Mouse (Mus musculus): ENCODE data around the gene Gm42742. TPM values are rescaled to one million over a fixed set of nuclear protein-coding genes. Genes with fewer than 3 reads are reported as not detected.

Gene Gm42742
- polyA plus RNA-seq, 1 experiment = 21.2 TPM

DNA sequence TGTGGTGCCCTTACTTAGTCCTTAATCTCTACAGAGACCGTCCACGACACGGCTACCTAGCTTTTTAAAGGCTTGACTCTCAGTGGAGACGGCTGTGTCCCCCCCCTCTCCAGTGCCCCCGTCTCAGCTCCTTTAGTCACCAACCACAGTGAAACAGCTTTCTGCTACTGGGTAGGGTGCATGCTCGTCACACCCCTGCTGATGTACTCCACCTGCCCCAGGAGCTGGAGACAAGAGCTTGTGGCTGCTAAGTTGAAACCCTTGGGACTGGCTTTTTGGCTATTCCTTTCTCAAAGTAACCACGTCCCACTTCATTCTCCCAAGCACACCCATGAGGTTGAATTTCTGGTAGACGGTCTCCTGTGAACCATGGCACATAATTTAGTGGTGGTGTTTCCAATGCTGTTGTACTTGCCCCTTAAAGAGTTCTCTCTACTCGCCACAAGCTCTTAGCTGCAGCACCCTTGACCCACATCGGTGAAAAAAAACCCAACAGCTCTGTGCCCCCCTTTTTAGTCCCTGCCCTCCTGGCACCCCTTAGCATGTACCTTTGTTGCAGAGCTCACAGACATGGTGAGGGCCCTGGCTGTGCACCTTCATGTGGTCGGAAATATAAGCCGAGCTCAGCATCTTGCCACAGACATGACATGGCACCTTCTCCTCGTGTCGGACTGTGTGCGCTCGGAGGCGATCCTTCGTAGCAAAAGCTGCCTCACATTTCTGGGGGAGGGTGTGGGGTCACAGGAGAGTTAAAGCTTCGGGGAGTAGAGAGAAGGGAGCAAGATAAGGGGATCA is 3.2 kb upstream of the Gm42742 start:
- peak overlapping the region; percentile 26; the same call in 1 of the 2 replicates for H3K4me3 ChIP-seq (ENCODE audit: insufficient read depth, low read depth, low read length)
- WGBS = 31% methylated on average over 19 of the region's 19 CpGs
- H3K36me3 ChIP-seq (ENCODE audit: control insufficient read depth, insufficient read depth, low read length) = no peaks in the 10 kb centered on the region
- H3K4me1 ChIP-seq (ENCODE audit: control insufficient read depth, insufficient read depth, low read length) = peaks cover 15% of the 10 kb centered on the region
- H3K27ac ChIP-seq (ENCODE audit: insufficient read depth, low read depth, low read length) = no peak overlapping the region
- TF ChIP-seq POLR2A (IDR thresholded peaks at IDR 0.05; ENCODE audit: low read depth, low read length) = no peak
- TF ChIP-seq CTCF (conservative IDR thresholded peaks at IDR 0.05; ENCODE audit: insufficient read depth, insufficient read length, low read depth, low read length) = no peak
- H3K27me3 ChIP-seq (replicated peaks; ENCODE audit: control insufficient read depth, insufficient read depth, low read length) = no peaks in the 10 kb centered on the region
- DNase-seq = no peak

- H3K36me3 ChIP-seq (ENCODE audit: control insufficient read depth, insufficient read depth, low read length) = no peaks in the 10 kb centered on the region
- 77% methylated on average over 13 of the region's 13 CpGs for WGBS
- no peak overlapping the region for H3K27ac ChIP-seq (ENCODE audit: insufficient read depth, low read depth, low read length)
- H3K27me3 ChIP-seq (replicated peaks; ENCODE audit: control insufficient read depth, insufficient read depth, low read length) = no peaks in the 10 kb centered on the region
- TF ChIP-seq POLR2A (IDR thresholded peaks at IDR 0.05; ENCODE audit: low read depth, low read length) (no peak), CTCF (conservative IDR thresholded peaks at IDR 0.05; ENCODE audit: insufficient read depth, insufficient read length, low read depth, low read length) (no peak)
- no peak for DNase-seq
- no peak overlapping the region for H3K4me3 ChIP-seq (ENCODE audit: insufficient read depth, low read depth, low read length)
- H3K4me1 ChIP-seq (ENCODE audit: control insufficient read depth, insufficient read depth, low read length) = peaks cover 15% of the 10 kb centered on the region
Measured at GRCm38 (mm10) chr7:127023272-127023691, 2.4 kb upstream of the Gm42742 start.

GRCm38 (mm10) chr7:127022528-127023271 is 1.8 kb upstream of the Gm42742 start:
- TF ChIP-seq POLR2A (IDR thresholded peaks at IDR 0.05; ENCODE audit: low read depth, low read length) (no peak), CTCF (conservative IDR thresholded peaks at IDR 0.05; ENCODE audit: insufficient read depth, insufficient read length, low read depth, low read length) (no peak)
- DNase-seq = no peak
- Histone ChIP-seq H3K27ac (ENCODE audit: insufficient read depth, low read depth, low read length) (no peak overlapping the region), H3K36me3 (ENCODE audit: control insufficient read depth, insufficient read depth, low read length) (no peaks in the 10 kb centered on the region), H3K27me3 (replicated peaks; ENCODE audit: control insufficient read depth, insufficient read depth, low read length) (no peaks in the 10 kb centered on the region), H3K4me3 (ENCODE audit: insufficient read depth, low read depth, low read length) (no peak overlapping the region), H3K4me1 (ENCODE audit: control insufficient read depth, insufficient read depth, low read length) (peaks cover 15% of the 10 kb centered on the region)
- 95% methylated on average over 7 of the region's 7 CpGs for WGBS

GRCm38 (mm10) chr7:127021563-127022527 is 948 bp upstream of the Gm42742 start:
- H3K27me3 ChIP-seq (replicated peaks; ENCODE audit: control insufficient read depth, insufficient read depth, low read length) = no peaks in the 10 kb centered on the region
- peaks cover 17% of the 10 kb centered on the region for H3K4me1 ChIP-seq (ENCODE audit: control insufficient read depth, insufficient read depth, low read length)
- no peak overlapping the region for H3K4me3 ChIP-seq (ENCODE audit: insufficient read depth, low read depth, low read length)
- no peaks in the 10 kb centered on the region for H3K36me3 ChIP-seq (ENCODE audit: control insufficient read depth, insufficient read depth, low read length)
- no peak overlapping the region for H3K27ac ChIP-seq (ENCODE audit: insufficient read depth, low read depth, low read length)
- DNase-seq = no peak
- WGBS = 57% methylated on average over 5 of the region's 5 CpGs
- TF ChIP-seq POLR2A (IDR thresholded peaks at IDR 0.05; ENCODE audit: low read depth, low read length) (no peak), CTCF (conservative IDR thresholded peaks at IDR 0.05; ENCODE audit: insufficient read depth, insufficient read length, low read depth, low read length) (no peak)

- TF ChIP-seq POLR2A (IDR thresholded peaks at IDR 0.05; ENCODE audit: low read depth, low read length) (no peak), CTCF (conservative IDR thresholded peaks at IDR 0.05; ENCODE audit: insufficient read depth, insufficient read length, low read depth, low read length) (no peak)
- 48% methylated on average over 5 of the region's 5 CpGs for WGBS
- Histone ChIP-seq H3K4me3 (ENCODE audit: insufficient read depth, low read depth, low read length) (peak overlapping the region; percentile 36; the same call in 1 of the 2 replicates), H3K27ac (ENCODE audit: insufficient read depth, low read depth, low read length) (no peak overlapping the region), H3K27me3 (replicated peaks; ENCODE audit: control insufficient read depth, insufficient read depth, low read length) (no peaks in the 10 kb centered on the region), H3K4me1 (ENCODE audit: control insufficient read depth, insufficient read depth, low read length) (peaks cover 17% of the 10 kb centered on the region), H3K36me3 (ENCODE audit: control insufficient read depth, insufficient read depth, low read length) (no peaks in the 10 kb centered on the region)
- no peak for DNase-seq
Measured at GRCm38 (mm10) chr7:127020491-127020890, 406 bp downstream of the Gm42742 start.

DNA sequence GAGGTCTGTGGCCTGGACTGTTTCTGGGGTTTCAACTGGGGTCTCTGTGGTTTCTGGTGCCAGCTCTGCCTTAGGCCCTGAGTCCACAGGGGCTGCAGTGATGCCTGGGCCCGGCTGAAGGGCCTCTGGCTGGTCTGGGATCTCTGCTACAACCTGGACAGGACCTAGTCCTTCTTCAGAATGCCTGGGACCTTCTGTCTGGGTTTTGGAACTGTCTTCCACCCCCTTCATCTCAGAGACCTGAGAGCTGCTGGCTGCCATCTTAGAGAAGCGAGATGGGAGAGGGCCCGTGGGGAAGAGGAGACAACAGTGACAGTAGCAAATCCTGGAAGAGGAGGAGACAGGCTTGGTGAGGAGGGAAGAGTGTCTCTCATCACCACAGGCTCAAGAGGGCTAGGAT is 866 bp downstream of the Gm42742 start:
- 74% methylated on average over 3 of the region's 3 CpGs for WGBS
- Histone ChIP-seq H3K36me3 (ENCODE audit: control insufficient read depth, insufficient read depth, low read length) (no peaks in the 10 kb centered on the region), H3K27ac (ENCODE audit: insufficient read depth, low read depth, low read length) (no peak overlapping the region), H3K4me3 (ENCODE audit: insufficient read depth, low read depth, low read length) (no peak overlapping the region), H3K27me3 (replicated peaks; ENCODE audit: control insufficient read depth, insufficient read depth, low read length) (no peaks in the 10 kb centered on the region), H3K4me1 (ENCODE audit: control insufficient read depth, insufficient read depth, low read length) (peaks cover 17% of the 10 kb centered on the region)
- no peak for TF ChIP-seq POLR2A (IDR thresholded peaks at IDR 0.05; ENCODE audit: low read depth, low read length)
- TF ChIP-seq CTCF (conservative IDR thresholded peaks at IDR 0.05; ENCODE audit: insufficient read depth, insufficient read length, low read depth, low read length) = no peak
- DNase-seq = no peak
